Mouse (Mus musculus) T-cell, adult 2 months (primary cell): ENCODE measurements around the gene Nr6a1.

Source experiments
- DNase-seq: peaks from one replicate; pipeline ENCODE4 v3.0.0; 2022; ENCODE audit warnings: low spot score

The Nr6a1 gene

DNA sequence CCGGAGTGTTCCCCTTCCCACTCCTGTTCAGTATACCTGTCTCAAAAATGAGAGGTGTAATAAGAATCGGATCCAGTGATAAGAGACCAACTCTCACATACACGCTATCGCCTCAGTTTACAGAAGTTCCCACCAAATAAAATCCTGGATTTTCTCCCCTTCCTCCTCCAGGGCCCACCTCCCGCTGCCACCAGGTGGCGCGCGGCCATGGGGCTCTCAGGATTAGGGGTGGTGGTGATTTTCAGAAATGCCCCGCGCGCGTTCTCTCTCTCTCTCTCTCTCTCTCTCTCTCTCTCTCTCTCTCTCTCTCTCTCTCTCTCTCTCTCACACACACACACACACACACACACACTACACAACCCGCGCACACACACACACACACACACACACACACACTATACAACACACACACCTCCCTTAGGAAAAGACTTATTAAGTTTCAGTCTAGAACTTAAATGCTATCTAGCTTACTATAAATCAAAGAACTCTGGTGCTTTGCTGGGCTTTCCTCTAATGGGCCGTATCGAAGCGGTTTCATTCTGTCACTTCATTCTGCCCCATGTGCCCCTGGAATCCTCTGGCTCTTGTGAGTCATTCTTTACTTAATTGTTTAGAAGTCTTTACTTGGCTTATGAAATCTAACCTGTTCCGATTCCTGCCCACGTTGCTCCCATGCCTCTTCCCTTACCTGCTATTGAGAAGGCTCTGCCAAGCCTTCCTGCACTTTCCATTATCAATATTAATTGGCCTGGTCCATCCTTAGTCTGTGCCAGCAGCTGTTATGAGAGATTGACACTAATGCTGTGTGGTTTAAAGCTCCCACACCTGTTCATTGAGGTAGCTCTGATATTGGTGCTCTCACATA is at the start of gene Nr6a1:
Nr6a1 (minus strand) TSS at position 574 of the 865 bp plus-strand sequence.
- peak; percentile 51 for DNase-seq

DNA sequence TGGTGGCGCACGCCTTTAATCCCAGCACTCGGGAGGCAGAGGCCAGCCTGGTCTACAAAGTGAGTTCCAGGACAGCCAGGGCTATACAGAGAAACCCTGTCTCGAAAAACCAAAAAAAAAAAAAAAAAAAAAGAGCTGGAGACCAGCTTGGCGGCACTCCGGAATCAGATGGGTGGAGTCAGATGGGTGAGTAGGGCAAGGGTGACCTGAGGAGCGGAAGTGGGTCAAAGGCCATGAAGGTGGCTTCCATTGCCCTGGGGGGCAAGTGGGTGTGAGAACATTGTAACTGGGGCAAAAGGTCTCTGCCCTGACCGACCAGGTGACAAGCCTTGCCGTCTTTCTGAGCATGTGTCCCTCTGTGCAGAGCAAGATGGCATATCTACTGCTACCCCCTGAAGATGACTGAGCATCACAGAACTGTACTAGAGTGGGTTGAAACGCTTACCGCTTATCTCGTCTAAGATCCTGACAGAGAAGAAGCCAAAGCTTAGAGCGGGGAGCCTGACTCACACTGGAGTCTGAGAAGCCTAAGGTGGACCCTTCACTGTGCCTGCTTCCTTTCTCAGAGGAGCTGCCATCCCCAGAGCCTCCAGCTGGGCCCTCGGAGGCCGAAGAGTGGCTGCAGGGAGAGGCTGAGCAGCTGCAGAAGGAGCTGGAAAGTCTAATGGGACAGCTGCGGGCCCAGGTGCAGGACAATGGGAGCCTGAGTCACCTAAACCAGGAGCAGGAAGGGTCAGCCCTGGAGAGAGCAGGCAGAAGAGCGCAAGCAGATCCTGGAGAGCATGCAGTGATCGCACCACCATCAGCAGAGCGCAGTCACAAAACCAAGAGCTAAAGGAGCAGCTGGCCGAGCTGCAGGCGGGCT is 48.7 kb upstream of the Nr6a1 start:
- no peak for DNase-seq

DNA sequence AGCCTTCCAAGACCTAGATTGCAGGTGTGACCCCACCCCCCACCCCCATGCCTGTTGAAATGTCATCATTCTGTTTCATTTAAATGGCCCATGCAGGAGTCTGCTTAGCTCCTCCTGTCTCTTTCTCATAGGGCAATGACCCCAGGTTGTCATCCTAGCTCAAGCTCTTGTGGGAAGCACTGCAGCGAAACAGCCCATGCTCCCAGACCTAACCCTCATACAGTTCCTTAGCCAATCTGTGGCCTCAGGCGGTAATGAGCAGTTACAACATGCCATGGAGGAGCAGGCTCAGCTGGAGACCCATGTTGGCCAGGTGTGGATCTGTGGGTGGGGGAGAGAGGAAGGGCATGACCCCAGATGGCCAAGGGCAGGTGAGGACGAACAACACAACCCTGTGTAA is 47.7 kb upstream of the Nr6a1 start:
- DNase-seq, result no peak

DNA sequence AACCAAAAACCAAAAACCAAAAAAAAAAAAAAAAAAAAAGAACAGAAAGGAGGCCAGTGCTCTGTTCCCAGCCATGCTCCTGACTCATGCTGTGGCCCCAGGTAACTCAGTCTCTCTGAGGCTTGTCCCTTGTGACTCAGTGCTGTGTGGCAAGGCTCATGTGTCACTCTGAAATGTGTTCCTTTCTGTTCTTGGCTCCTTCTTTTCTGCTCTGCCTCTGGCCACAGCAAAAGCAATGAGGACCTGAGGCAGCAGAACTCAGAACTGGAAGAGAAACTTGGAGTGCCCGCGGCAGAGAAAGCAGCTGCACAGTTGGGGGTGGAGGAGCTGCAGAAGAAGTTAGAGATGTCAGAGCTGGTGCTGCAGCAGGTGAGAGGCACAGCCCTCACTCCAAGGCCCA is 46.7 kb upstream of the Nr6a1 start:
- DNase-seq, result no peak

DNA sequence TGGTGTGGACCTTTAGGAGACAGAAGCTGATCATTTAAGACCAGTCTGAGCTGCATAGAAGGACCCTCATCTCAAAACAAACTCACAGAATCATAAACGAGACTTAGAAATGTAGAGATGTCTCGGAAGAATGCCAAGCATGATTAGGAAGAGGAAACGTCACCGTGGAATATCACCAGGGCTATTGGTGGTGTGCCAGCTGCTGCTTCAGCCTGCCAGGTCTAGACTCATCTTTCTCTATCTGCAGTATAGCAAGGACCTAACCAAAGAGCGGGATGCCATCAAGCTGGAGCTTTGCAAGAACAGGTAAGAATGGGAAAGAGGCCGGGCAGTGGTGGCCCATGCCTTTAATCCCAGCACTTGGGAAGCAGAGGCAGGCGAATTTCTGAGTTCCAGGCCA is 46.2 kb upstream of the Nr6a1 start:
- DNase-seq, result no peak

DNA sequence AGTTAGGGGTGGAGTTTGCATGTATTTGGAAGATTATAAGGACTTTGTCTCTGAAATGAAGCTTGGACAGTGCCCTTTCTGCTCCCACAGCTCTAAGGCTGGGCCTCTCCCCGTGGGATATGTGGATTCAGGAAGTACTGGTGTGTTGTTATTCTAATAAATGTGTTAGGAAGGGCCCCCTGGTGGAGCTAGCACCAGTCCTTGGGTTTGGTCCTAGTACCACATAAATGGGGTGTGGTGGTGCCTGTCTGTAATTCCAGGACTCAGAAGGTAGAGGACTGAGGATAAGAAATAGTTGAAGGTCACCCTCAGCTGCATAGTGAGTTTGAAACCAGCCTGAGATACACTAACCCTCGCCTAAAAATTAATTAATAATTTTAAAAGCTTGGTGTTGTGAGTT is 45.7 kb upstream of the Nr6a1 start:
- no peak for DNase-seq

DNA sequence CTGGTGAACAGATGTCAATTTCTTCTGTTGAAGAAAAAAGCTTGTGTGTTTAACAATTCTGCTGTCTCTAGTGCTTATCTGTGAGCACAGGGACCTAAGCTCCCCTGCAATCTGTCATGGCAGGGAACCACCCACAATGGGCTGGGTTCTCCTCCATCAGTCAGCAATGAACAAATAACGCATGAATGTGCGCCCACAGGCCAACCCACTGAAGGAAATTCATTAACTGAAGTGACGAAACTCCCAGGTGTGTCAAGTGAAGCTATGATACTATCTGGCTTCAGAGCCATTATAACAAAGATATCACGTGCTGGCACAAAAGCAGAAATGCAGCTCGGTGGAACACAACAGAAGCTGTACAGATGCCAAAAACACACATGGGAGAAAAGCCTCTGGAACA is 42.6 kb upstream of the Nr6a1 start:
- DNase-seq, result no peak

DNA sequence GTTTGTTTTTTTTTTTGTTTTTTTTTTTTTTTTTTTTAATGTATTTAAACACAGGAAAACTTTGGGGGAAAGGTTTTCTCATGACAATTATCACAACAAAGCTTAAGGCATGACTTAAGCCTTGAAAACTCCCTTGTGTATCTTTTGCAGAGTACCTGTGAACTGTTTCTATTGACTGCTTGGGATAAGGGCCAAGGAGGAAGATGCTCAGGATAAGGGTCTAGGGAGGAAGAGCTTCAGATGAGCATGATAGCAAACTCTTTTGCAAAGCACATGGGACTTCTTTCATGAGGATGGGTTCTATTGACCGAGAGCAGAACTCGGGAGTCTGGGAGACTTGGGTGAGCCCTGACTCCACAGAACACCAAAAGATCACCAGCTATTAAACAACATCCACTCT is 42.2 kb upstream of the Nr6a1 start:
- no peak for DNase-seq

DNA sequence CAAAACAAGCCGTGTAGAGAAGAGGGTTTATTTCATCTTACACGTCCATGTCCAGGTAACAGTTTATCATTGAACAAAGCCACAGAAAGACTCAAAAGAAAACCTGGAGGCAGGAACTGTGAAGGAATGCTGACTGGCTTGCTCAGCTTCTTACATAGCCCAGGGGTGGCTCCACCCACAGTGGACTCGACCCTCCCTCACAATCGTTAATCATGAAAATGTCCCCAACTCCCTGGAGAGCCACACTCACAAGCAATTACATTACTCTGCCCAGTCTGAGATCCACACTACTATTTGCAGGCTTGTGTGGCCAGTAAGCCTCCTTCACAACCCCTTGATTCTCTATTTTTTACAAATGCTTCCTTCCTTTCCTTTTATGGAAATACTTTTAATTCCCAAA is 36.7 kb upstream of the Nr6a1 start:
- DNase-seq, result no peak

DNA sequence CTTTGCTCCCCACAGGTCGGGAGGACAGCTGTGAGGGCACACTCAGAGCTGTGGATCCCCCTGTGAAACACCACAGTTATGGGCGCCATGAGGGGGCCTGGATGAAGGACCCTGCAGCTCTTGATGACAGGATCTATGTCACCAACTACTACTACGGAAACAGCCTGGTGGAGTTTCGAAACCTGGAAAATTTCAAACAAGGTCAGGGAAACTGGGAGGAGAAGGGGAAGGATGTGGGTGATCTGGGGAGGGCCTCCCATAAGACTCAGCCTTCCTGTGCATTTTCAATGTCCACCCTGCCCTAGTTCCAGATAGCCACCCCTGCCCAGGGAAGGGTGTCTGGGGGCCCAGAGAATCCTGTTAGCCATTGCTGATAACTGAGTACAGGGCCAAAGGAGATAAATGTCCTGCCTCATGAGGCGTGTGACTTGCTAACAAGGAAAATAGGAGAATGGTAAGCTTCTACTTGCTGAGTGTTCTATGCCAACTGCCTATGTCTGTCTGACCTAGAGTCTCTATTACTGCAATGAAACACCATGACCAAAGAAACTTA is 30.3 kb upstream of the Nr6a1 start:
- no peak for DNase-seq

DNA sequence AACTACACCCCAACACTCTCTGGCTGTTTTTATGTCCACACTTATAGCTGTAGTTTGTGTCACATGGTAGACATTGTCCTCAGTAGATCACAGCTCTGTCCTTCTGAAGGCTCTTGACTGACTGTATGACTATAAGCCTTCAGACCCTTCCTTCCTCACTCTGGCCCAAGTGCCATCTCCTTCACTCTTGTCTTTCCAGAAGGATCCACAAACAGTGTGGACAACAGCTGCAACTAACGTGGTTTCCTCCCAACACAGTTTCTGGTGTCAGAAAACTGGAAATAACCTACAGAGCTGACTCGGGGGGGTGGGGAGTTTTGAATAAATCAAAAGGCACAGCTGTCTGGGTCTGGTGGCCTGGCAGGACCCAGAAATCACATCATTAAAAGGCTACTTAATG is 28.6 kb upstream of the Nr6a1 start:
- DNase-seq, result no peak

DNA sequence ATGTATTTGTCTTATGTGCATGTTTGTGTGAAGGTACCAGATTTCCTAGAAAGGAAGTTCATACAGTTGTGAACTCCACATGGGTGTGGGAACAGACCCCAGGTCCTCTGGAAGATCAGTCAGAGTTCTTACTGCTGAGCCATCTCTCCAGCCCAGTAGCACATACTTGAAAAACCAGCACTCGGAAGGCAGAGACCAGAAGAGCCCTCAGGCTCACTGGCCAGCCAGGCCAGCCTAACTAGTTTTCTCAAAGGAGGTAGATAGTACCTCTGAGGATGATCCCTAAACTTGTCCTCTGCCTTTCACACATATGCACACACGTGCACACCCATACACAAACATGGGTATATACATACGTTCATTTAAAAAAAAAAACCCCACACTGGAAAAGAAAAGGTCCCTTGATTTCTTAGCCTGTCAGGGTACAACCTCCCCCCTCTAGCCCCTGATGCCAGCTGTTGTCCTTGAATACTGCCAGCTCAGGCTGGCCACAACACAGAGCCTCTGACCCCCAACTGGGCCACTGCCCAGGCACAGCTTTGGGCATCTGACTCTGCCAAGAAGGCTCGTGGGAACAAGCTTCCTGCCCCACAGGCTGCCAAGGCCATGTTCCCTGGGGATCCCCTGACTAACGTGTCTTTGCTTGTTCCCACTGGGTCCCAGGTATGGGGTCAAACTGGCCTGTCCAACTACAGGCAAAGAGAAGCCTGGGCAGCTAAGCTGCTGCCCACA is 25.8 kb upstream of the Nr6a1 start:
- DNase-seq, result no peak

DNA sequence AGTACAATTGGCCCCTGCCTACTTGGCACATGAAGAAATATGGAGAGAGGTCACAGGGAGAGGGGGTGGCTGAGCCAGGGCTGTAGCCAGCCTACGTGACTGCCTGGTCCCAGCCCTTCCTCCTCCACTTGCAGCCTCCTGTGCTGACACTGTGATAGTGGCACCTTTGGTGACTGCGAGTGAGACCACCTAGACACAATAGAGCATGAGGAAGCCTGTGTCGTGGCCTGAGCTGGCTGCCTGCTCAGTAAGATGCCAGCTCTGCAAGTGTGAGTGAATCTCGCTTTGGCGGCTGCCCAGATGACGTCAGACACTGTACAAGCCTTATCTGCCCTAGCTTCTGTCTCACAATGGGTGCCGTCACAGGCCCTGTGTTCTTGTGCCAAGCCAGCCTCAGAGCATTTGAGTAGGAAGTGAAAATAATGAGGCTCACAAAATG is 22.8 kb upstream of the Nr6a1 start:
- DNase-seq, result no peak

DNA sequence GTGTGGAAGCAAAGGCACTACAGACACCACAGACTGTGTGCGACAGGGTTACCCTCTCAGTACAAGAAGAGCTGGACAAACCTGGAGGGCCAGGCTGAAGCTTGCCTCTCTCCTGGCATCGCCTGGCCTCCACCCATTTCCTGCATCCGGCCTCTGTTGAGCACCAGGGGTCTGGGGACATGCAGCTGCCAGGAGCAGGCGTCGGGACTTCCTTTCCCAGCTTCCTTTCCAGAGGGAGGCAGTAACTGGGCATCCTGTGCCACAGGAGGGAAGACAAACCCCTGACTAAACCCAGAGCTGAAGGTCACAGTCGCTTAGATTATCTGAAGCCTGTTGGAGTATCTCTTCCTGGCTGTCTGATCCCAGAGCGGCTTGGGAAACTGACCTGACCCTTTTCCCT is 20.1 kb upstream of the Nr6a1 start:
- DNase-seq, result no peak

DNA sequence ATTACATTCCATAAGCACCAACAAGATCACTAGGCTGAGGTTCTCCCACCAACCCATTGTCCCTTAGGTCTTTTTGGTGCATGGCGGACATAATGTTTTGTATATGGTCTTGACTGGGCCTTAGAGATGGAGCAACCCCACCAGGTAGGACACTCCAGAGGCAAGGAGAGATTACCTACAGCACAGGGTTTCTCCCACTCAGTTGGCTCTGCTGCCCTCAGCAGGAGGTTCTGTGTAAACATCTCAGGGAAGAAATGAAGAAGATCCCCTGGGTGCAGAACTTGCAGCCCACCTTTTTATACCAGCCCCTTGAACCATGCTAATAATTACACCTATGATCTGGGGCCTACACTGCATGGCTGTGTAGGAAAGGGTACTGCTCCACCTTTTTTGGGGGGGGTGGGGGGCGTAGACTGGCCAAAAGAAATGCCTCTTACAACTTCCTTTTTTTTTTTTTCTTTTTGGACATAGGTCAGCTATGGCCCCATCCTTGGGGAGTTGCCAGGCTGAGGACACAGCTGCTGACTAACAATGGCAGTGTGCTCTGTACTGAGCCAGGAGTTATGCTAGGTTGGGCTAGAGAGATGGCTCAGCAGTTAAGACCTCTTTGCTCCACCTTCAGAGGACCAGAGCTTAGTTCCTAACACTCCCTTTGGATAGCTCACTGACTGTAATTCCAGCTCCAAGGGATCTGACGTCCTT is 17.1 kb upstream of the Nr6a1 start:
- no peak for DNase-seq

DNA sequence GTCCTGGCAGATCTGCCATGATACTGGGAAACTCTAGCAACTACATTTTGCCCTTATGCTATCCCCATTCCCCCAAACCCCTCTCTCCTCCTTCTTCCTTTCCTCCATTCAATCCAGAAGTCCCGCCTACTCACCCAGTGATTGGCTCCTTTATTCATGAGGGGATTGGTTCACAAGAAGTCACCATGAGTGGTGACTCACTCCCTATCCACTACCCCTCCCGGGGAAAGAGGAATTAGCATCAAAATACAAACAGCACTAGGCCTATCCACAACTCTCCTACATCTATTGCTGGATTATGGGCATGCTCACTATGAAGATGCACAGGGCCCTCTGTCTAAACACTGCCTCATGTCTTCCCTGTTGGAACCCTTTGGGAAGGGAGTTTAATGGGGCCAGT is 16.5 kb upstream of the Nr6a1 start:
- DNase-seq, result no peak

DNA sequence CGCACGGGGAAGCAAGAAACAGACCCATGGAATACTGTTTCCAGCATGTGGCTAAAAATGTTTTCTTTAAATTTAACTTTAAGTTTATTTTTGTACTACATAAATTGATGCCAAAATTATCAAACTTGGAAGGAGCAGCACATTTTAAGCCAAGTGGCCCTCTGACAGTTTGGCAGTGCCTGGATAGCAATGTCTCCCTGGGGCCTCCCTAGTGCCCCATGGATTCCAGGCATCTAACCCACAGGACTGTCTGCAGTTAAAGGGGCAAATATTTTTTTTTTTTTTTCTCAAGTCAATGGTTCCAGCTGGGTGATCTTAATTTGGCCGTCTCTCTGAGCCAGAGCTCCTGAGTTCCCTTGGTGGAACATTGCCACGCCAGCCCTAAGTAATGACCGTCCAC is 15.7 kb upstream of the Nr6a1 start:
- no peak for DNase-seq

DNA sequence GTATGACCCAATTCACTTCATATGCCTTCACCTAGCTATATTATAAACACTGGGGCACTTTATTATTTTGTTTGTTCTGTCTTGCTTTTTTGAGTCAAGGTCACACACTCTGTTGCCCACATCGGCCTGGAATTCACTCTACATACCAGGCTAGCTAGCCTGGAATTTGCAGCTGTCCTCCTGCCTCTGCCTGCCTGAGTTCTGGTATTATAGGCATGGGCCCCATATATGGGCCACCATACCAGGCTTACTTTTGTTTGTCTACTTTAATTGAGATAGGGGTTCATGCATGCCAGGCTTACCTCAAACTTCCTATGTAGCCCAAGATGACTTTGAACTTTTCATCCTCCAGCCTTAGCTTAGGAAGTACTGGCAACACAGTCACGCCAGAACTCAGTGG is 14.4 kb upstream of the Nr6a1 start:
- no peak for DNase-seq

DNA sequence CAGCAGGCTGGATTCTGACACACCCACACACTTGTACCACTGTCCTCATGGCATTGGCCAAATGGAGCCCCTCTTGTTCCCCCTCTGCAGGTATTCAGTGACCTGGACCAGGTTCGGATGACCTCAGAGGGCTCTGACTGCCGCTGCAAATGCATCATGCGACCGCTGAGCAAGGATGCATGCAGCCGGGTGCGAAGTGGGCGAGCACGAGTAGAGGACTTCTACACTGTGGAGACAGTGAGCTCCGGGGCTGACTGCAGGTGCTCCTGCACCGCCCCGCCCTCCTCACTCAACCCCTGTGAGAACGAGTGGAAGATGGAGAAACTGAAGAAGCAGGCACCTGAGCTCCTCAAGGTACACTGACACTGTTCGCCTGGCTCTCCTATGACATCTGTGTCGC is 13.9 kb upstream of the Nr6a1 start:
- DNase-seq, result no peak

DNA sequence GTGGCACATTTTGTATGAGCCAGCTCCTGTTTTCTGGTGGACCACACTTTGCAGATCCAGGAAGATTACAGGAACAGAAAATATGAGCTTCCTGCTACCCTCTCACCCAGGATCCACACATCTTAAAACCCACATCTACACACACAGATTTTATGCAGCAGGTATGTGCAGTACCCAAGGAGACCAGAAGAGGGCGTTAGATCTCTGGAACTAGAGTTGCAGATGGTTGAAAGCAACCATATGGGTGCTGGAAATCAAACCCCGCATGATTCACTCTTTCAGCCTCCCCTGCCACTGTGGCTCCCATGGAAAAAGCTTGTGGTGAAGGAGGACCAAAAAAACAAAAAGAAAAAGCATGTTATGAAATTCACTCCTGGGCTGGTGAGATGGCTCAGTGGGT is 11.6 kb upstream of the Nr6a1 start:
- no peak for DNase-seq

DNA sequence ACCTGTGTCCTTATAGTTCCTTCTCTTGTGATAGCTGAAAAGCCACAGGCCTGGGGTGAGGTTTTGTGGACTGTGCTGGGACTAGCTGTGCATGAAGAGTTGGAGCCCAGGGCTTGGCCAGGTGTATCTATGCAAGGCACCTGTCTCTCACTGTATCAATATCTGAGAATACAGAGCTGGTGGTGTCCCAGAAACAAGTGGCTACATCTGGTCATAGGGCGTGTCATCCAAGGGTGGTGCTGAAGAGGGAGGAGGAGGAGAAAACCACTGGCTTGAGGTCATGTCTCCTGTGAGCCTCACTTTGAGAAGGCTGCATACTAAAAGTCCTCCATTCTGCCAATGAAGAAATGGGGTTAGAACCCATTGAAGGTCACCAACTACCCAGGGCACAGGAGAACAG is 10.5 kb upstream of the Nr6a1 start:
- DNase-seq, result no peak

DNA sequence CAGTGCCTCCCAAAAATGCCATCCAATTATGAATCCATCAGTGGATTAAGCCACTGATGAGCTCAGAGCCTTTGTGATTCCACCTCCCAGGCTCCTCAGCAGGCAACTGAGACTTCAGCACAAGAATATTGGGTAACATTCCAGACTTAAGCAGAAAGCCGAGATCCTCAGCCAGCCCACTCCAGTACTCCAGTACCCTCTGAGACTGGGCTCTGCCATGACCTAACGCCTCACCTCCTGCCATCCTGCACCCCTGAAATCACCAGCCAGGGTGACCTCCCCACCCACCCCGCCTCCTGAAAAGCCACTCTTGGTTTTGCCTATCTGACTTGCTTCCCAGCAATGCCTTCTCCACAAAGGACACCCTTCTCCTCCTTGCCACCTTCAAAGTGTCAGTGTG is 9.9 kb upstream of the Nr6a1 start:
- DNase-seq, result no peak
